Mouse (Mus musculus) kidney, embryonic 16.5 days (tissue): ENCODE data around the gene Slc25a43. TPM values are rescaled to one million over a fixed set of nuclear protein-coding genes. Genes with fewer than 3 reads are reported as not detected.

ENCODE experiments used
- ATAC-seq: fragments of 200-750 bp; cut with Nextera tagmentation; 2 replicates; pipeline ENCODE4 v1.8.0; 2017; ENCODE audit warnings: moderate TSS enrichment; ENCODE audit not compliant: low FRiP score, low TSS enrichment
- H3K27ac ChIP-seq: fragments of 300-500 bp; sonication (generic); 2 replicates; pipeline ENCODE4 v1.5.1; 2014; ENCODE audit warnings: low read length
- H3K27me3 ChIP-seq: fragments of 300-500 bp; sonication (generic); 2 replicates; pipeline ENCODE4 v1.6.1; 2014; ENCODE audit warnings: low read length, control low read depth, mixed read lengths; ENCODE audit not compliant: insufficient read depth
- H3K36me3 ChIP-seq: fragments of 300-500 bp; sonication (generic); 2 replicates; pipeline ENCODE4 v1.6.1; 2014; ENCODE audit warnings: low read length, control low read depth, mixed read lengths; ENCODE audit not compliant: insufficient read depth
- H3K4me1 ChIP-seq: fragments of 300-500 bp; sonication (generic); 2 replicates; pipeline ENCODE4 v1.6.1; 2014; ENCODE audit warnings: low read length, control low read depth, mixed read lengths; ENCODE audit not compliant: insufficient read depth
- H3K4me2 ChIP-seq: fragments of 300-500 bp; sonication (generic); replicated peaks from 2 replicates; pipeline ENCODE4 v1.6.1; 2014; ENCODE audit warnings: low read depth, low read length
- H3K4me3 ChIP-seq: fragments of 300-500 bp; sonication (generic); 2 replicates; pipeline ENCODE4 v1.5.1; 2014; ENCODE audit warnings: mild to moderate bottlenecking, low read length
- H3K9ac ChIP-seq: fragments of 300-500 bp; sonication (generic); replicated peaks from 2 replicates; pipeline ENCODE4 v1.6.1; 2014; ENCODE audit warnings: low read length
- H3K9me3 ChIP-seq: fragments of 300-500 bp; sonication (generic); 2 replicates; pipeline ENCODE4 v1.6.1; 2016; ENCODE audit warnings: low read length, control low read depth
- WGBS: fragments of 180-500 bp; shearing (Covaris S2); extraction: QIAGEN DNeasy Blood & Tissue Kit; methylation state at CpG from one replicate; pipeline ENCODE4 v1.1.7; 2014; 5-methylcytosine and 5-hydroxymethylcytosine counted together
- polyA plus RNA-seq: library from polyadenylated mRNA; unstranded; fragments of >200 nt; fragmentation: Nextera tagmentation; extraction: Ambion mirVana; gene quantifications from 2 replicates; pipeline ENCODE4 v1.2.1, GENCODE M21; 2015

The Slc25a43 gene
- 2.9 and 3.3 TPM in 2 replicates for polyA plus RNA-seq

DNA sequence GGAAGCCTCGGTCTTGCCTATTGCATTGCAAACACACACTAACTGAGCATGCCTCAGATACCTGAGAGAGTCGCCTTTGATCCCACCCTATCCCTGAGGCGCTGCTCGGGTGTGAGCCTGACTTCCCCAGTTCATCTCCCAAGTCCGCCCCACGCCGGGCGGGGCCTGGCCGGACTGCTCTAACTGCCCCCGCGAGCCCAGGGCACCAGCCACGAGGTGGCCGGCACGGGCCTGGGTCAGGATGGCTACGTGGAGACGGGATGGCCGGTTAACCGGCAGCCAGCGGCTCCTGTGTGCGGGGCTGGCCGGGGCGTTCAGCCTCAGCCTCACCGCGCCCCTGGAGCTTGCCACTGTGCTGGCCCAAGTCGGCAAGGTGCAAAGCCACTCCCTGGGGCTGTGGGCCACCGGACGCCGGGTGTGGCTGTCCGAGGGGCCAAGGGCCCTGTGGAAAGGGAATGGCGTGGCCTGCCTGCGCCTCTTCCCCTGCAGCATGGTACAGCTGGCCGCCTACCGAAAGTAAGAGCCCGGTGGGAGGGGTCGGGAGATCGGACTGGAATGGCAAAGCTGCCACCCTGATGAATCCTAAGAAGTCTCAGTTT, at the start of gene Slc25a43:
Gene Slc25a43 (plus strand): TSS at position 157 of the 599 bp plus-strand sequence.
- Histone ChIP-seq H3K9me3 (no peaks in the 10 kb centered on the region), H3K27ac (no peak within 1 kb of the TSS), H3K4me1 (0 out of 2 replicates have a peak, but pooled peaks cover 2% of the 10 kb centered on the region), H3K36me3 (no peaks in the 10 kb centered on the region), H3K4me2 (peak within 1 kb of the TSS; percentile 68), H3K27me3 (no peaks in the 10 kb centered on the region), H3K4me3 (peak within 1 kb of the TSS; percentile 53), H3K9ac (peak within 1 kb of the TSS; percentile 74)
- WGBS: 21% methylated on average over 36 of the region's 36 CpGs
- ATAC-seq: peak; percentile 76

DNA sequence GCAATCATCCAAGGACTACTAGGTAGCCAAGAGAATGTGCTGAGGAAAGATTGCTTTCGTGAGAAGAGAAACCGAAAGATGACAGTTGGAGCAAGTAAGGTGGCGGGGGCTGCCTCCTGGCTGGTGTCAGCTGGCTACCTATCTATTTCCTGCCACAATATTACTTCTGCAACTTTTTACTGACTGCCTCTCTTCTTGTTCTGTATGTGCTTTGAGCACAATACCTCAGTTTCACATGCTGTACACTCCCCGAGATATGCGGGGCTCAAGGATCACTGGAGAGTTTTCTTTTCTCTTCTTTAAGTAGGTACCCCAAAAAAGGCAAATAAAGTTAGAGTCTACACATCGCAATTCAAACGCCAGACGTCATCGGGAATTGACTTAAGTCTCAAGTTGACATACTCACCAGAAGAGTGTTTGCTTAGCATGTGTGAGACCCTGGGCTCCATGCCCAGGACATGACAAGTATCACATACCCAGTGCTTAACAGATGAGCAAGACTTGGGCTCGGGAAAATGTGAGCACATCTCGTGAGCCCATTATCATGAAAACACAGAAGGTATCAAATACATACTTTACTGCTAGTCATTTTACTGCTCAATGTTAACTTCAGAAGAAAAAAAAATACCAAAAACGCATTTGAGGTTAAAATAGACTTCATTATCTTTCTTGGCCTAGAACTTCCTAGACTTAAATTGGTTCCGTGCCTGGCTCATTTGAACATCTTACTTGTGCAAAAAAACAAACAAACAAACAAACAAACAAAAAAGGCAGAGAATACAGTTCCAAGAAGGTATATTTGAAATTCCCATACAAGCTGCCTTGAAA, 3.1 kb upstream of the Slc25a43 start:
- Histone ChIP-seq H3K4me3 (no peak overlapping the region), H3K27me3 (no peaks in the 10 kb centered on the region), H3K9me3 (no peaks in the 10 kb centered on the region), H3K4me2 (no peak overlapping the region), H3K27ac (no peak overlapping the region), H3K4me1 (0 out of 2 replicates have a peak, but pooled peaks cover 2% of the 10 kb centered on the region), H3K36me3 (no peaks in the 10 kb centered on the region), H3K9ac (no peak overlapping the region)
- ATAC-seq: no peak
- WGBS: 90% methylated on average over 13 of the region's 13 CpGs

DNA sequence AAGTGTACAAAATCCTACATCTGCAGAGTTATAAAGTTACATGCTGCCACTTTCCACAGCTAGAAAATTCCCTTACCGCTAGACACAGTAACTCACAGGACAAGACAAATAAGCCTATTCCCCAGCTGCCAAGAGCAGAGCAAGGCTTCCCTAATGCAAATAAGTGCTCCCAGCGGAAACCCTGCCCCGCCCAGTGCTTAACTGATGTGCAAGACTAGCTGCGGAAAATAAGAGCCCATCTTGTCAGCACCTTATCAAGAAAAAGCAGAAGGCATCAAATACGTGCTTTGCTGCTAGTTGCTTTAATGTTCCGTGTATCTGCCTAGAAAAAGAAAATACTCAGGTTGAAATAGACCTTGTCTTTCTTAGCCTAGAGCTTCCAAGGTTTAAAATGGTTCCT, 2.2 kb upstream of the Slc25a43 start:
- no peaks in the 10 kb centered on the region for H3K36me3 ChIP-seq
- 45% methylated on average over 6 of the region's 6 CpGs for WGBS
- H3K4me3 ChIP-seq: no peak overlapping the region

DNA sequence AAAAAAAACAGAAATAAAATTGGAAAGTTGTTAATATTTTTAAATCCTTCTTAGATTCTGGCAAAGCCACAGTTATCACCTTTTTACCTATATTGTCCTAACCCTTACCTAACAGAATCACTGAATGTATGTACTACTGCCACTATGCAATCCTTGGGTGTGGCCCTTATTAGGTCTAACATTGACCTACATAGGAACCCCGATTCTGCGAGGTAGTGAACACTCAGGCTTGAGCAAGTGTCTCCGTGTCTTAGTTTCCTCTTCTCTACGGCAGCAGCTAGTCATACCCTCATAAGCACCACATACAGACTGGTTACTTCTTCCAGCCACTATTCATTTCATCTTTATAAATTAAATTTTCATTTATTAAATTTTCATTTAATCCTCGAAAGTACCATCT, 715 bp upstream of the Slc25a43 start:
- Histone ChIP-seq H3K4me3 (no peak overlapping the region), H3K27ac (no peak overlapping the region), H3K9me3 (no peaks in the 10 kb centered on the region), H3K4me2 (no peak overlapping the region), H3K4me1 (0 out of 2 replicates have a peak, but pooled peaks cover 2% of the 10 kb centered on the region), H3K36me3 (no peaks in the 10 kb centered on the region), H3K9ac (no peak overlapping the region), H3K27me3 (no peaks in the 10 kb centered on the region)
- WGBS: 87% methylated on average over 5 of the region's 5 CpGs
- no peak for ATAC-seq

More for the DNA sequence above, 2.2 kb upstream of the Slc25a43 start:
- Histone ChIP-seq H3K27me3 (no peaks in the 10 kb centered on the region), H3K9me3 (no peaks in the 10 kb centered on the region), H3K4me2 (no peak overlapping the region), H3K4me1 (0 out of 2 replicates have a peak, but pooled peaks cover 2% of the 10 kb centered on the region), H3K9ac (no peak overlapping the region), H3K27ac (no peak overlapping the region)
- ATAC-seq: no peak

DNA sequence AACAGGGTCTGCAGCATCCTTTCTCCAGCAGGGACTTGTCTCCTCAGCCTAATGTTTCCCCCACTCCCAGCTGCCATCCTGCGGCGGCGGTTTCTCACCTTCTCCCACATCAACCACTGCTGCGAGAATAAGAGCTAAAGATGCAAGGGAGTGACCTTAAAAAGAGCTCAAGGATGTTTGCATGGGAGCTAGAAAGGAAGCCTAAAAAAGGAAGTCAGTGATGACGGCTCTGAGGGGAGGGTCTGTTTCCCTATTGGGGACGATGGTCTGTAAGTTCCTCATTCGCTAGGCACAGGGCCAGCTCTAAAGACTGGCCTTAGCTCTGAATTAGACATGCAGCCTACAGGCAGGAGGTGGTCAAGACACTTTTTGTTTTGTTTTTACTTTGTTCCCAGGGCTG, 1.3 kb downstream of the Slc25a43 start:
- no peak for ATAC-seq
- Histone ChIP-seq H3K36me3 (no peaks in the 10 kb centered on the region), H3K4me3 (no peak overlapping the region)

DNA sequence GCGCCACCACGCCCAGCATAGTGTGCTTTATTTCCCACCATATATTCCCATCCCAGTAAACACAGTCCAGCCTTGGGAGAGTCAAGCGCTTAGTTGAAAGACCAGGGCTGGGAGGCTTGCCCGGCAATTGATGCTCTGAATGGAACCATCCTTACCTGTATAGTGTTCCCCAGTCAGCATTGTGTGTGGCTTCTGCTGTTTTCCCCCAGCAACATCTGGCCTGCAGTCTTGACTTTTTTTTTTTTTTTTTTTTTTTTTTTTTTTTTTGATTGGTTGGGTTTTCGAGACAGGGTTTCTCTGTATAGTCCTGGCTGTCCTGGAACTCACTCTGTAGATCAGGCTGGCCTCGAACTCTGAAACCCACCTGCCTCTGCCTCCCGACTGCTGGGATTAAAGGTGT, 1.9 kb downstream of the Slc25a43 start:
- no peak for ATAC-seq
- Histone ChIP-seq H3K4me3 (no peak overlapping the region), H3K4me1 (peaks cover 8% of the 10 kb centered on the region; the same call in 1 of the 2 replicates), H3K27me3 (no peaks in the 10 kb centered on the region), H3K4me2 (no peak overlapping the region), H3K27ac (no peak overlapping the region), H3K9me3 (no peaks in the 10 kb centered on the region), H3K36me3 (no peaks in the 10 kb centered on the region), H3K9ac (no peak overlapping the region)
- 93% methylated on average over 7 of the region's 7 CpGs for WGBS

More for the DNA sequence above, 1.3 kb downstream of the Slc25a43 start:
- Histone ChIP-seq H3K9ac (no peak overlapping the region), H3K9me3 (no peaks in the 10 kb centered on the region), H3K27ac (no peak overlapping the region), H3K4me1 (peaks cover 8% of the 10 kb centered on the region; the same call in 1 of the 2 replicates), H3K27me3 (no peaks in the 10 kb centered on the region), H3K4me2 (no peak overlapping the region)
- 62% methylated on average over 7 of the region's 7 CpGs for WGBS

DNA sequence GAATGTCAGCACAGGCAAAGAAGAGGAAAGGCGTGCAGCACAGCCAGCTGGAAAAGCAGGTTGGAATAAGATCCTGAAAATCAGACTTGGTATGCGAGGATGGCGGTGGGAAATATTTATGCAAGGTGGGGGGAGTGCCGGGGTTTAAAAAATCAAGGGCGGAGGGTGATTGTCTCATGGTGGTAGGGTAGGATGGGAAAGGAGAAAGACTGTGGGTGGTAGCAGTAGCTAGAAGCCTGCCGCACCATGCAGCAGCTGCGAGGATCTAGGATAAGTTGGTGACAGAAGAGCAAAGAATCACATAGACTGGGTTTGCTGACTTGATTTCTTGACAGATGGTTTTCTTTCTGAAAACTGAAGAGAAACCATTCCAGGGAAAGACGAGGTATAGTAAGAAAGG, 3.3 kb downstream of the Slc25a43 start:
- no peaks in the 10 kb centered on the region for H3K27me3 ChIP-seq
- no peak overlapping the region for H3K4me3 ChIP-seq
- no peaks in the 10 kb centered on the region for H3K36me3 ChIP-seq
- no peaks in the 10 kb centered on the region for H3K9me3 ChIP-seq
- no peak overlapping the region for H3K9ac ChIP-seq
- H3K4me2 ChIP-seq: no peak overlapping the region
- no peak for ATAC-seq
- peaks cover 8% of the 10 kb centered on the region; the same call in 1 of the 2 replicates for H3K4me1 ChIP-seq
- WGBS: 74% methylated on average over 8 of the region's 8 CpGs
- no peak overlapping the region for H3K27ac ChIP-seq

DNA sequence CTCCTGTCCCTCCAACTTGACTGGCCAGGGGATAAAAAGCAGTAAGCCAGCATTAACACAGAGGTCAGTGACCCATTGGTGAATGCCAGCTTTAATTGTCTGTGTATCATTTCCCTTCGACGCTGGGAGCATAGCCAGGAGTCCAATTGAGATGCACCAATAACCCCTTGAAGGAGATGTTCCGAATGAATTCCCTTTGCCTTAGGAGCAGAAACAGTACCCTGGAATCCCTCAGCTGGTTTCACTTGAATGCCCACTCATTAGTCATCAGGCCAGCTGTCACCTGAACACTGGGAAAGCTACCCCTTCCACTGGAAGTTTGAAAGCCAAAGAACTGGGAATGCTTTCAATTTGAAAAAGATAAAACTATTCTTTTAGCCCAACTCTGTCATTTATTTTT, 5.1 kb downstream of the Slc25a43 start:
- peak; percentile 73; the same call in 1 of the 2 replicates for ATAC-seq
- Histone ChIP-seq H3K4me3 (no peak overlapping the region), H3K4me2 (no peak overlapping the region), H3K9me3 (no peaks in the 10 kb centered on the region), H3K27ac (0 out of 2 replicates have a peak overlapping the region, but pooled peaks have one; percentile 14), H3K27me3 (no peaks in the 10 kb centered on the region), H3K4me1 (peaks cover 7% of the 10 kb centered on the region; the same call in 1 of the 2 replicates), H3K9ac (no peak overlapping the region), H3K36me3 (no peaks in the 10 kb centered on the region)
- 57% methylated on average over 3 of the region's 3 CpGs for WGBS

DNA sequence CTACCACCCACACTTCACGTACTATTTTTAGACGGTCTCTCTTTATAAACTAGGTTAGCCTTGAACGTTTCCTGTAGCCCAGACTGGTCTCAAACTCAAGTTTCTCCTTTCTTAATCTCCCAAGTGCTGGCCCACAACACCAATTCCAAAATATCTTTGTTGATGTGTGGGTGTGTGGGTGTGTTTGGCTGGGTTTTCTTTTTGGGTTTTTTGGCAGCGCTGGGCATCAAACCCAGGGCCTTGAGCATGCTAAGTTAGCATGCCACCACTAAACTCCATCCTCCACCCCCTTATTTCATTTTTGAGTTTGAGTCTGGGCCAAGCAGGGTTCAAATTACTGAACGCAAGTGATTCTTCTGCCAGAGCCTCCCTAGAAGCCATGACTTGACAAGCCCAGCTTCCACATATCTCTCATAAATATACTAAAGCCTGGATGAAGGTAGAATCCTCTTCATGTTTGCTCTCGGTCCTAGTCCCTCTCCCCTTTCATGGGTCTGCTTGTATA, 5.9 kb downstream of the Slc25a43 start:
- WGBS: 64% methylated on average over 6 of the region's 6 CpGs
- H3K27me3 ChIP-seq: no peaks in the 10 kb centered on the region

More for the DNA sequence above, 5.9 kb downstream of the Slc25a43 start:
- Histone ChIP-seq H3K27ac (no peak overlapping the region), H3K4me3 (no peak overlapping the region), H3K4me2 (no peak overlapping the region), H3K9ac (no peak overlapping the region), H3K9me3 (no peaks in the 10 kb centered on the region), H3K36me3 (no peaks in the 10 kb centered on the region), H3K4me1 (peaks cover 7% of the 10 kb centered on the region; the same call in 1 of the 2 replicates)
- ATAC-seq: no peak
